Mouse (Mus musculus) heart, adult 2 months (tissue): ENCODE results near the gene Gphb5.

Source experiments
- CTCF ChIP-seq: fragments of 200-600 bp; IDR thresholded peaks from 2 replicates; pipeline ENCODE4 v1.8.1; 2022; ENCODE audit warnings: antibody characterized with exemption, mild to moderate bottlenecking, moderate library complexity
- EP300 ChIP-seq: fragments of 200-500 bp; IDR thresholded peaks from 2 replicates; pipeline ENCODE4 v1.6.1; 2011; ENCODE audit warnings: low read depth, low read length, control low read depth; ENCODE audit not compliant: insufficient read depth
- POLR2A ChIP-seq: fragments of 200-500 bp; IDR thresholded peaks from 2 replicates; pipeline ENCODE4 v1.6.1; 2011; ENCODE audit warnings: mild to moderate bottlenecking, low read depth, low read length, control low read depth; ENCODE audit not compliant: insufficient read depth

- TF ChIP-seq CTCF (no peak), POLR2A (no peak), EP300 (no peak)
These were observed 7.8 kb upstream of the Gphb5 start for GRCm38 (mm10) chr12:75424359-75424758.
